ENCODE assay signal across 24 mouse cellular contexts in the genomic region with DNA sequence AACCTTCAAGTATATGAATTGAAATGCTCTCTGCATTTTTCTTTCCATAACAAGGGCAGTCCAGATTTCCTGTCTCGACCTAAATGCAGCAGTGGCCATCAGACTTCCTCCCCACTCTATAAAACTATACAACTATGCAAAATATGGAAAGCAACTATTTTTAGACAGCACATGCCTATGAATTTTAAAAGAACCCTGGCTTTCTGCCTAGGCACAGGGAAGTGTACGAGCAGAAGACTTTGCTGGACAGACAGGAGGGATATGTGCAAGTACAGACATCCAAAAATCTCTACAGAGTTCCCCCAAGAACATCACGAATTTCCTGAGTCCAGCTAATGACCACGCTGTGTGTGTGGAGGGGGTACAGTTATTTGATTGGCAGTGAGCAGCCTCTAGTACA. TPM values are rescaled to one million over a fixed set of nuclear protein-coding genes. Genes with fewer than 3 reads are reported as not detected.
DNase-seq lines count a peak whose midpoint lies in the region; ATAC-seq and TF ChIP-seq lines count a peak whose summit lies in the region.
"Had no signal": no experiment of that assay in that cellular context is flagged by ENCODE, and none has a peak within 500 bp of the region (broad histone marks: within the 10 kb centered on the region; RNA-seq: fewer than 3 reads in every experiment).

No protein-coding gene starts in this region.

- no peak for ATAC-seq in erythroid progenitor cell, adult 5-6 weeks (replicated peaks; ENCODE audit: low FRiP score, poor library complexity, severe bottlenecking)
- ATAC-seq: activated CD4-positive, CD25-positive, alpha-beta regulatory T cell, adult 4 months; CD4-positive, CD25-positive, alpha-beta regulatory T cell, adult 4 months; forebrain, embryonic 14.5 days; forebrain, embryonic 16.5 days; Patski had no signal

- peaks cover 28% of the 10 kb centered on the region for H3K4me1 ChIP-seq in cerebellum, adult 2 months (ENCODE audit: control insufficient read depth, insufficient read depth, low read length)
- H3K4me1 ChIP-seq: embryonic facial prominence, embryonic 13.5 days; embryonic facial prominence, embryonic 15.5 days; forebrain, embryonic 10.5 days; forebrain, embryonic 12.5 days had no signal

- TF ChIP-seq POLR2A in cerebellum, adult 2 months (IDR thresholded peaks at IDR 0.05; ENCODE audit: borderline replicate concordance, insufficient read depth, low read length): no peak

- H3K27me3 ChIP-seq in cerebellum, adult 2 months (ENCODE audit: control insufficient read depth, insufficient read depth, low read length): no peaks in the 10 kb centered on the region
- H3K27me3 ChIP-seq: CH12.LX; embryonic facial prominence, embryonic 13.5 days; embryonic facial prominence, embryonic 15.5 days; forebrain, embryonic 12.5 days had no signal

- peak overlapping the region; percentile 40 for H3K27ac ChIP-seq in cerebellum, adult 2 months (ENCODE audit: insufficient read depth, low read length)
- H3K27ac ChIP-seq in layer of hippocampus, adult 2 months: peak overlapping the region; percentile 85
- H3K27ac ChIP-seq: embryonic facial prominence, embryonic 13.5 days; embryonic facial prominence, embryonic 15.5 days; forebrain, embryonic 10.5 days; forebrain, embryonic 12.5 days had no signal

- 41% methylated on average over 4 of the region's 4 CpGs for WGBS in cerebellum, adult 2 months

- peak; percentile 26 to 39 for DNase-seq in cerebellum, adult 2 months
- no peak for DNase-seq in cerebellum, postnatal 10 days
- no peak for DNase-seq in layer of hippocampus, adult 2 months (ENCODE audit: low spot score in 2 of 2)
- DNase-seq in layer of hippocampus, postnatal 36 days: no peak
- peak; percentile 55 for DNase-seq in brain, adult 2 months (ENCODE audit: low read depth, low spot score)
- DNase-seq in telencephalon, adult 2 months (ENCODE audit: low read depth, low spot score): peak; percentile 29
- DNase-seq: adrenal gland, adult 8-10 months; adrenal gland, postnatal 14 days; adrenal gland, postnatal 36 days; B cell, adult 2 months; embryo, embryonic 11 days had no signal

- H3K4me3 ChIP-seq in cerebellum, adult 2 months (replicated peaks; ENCODE audit: insufficient read depth, low read depth, low read length): no peak overlapping the region
- no peak overlapping the region for H3K4me3 ChIP-seq in layer of hippocampus, adult 2 months
- H3K4me3 ChIP-seq: embryonic facial prominence, embryonic 13.5 days; embryonic facial prominence, embryonic 15.5 days; forebrain, embryonic 10.5 days; forebrain, embryonic 12.5 days had no signal

- TF ChIP-seq CTCF in cerebellum, adult 2 months (IDR thresholded peaks at IDR 0.05; ENCODE audit: borderline replicate concordance, insufficient read depth, low read depth, low read length): no peak
- TF ChIP-seq CTCF in layer of hippocampus, adult 2 months (conservative IDR thresholded peaks at IDR 0.05): no peak

RNA-seq across cellular contexts. Expression of gene Nell2, which starts 32.7 kb away (rescaled TPM):
- polyA plus RNA-seq in cerebellum, adult 2 months (2012; rRNA removed): 141 and 163 TPM in 2 replicates
- 100 to 1,000 TPM; 738 to 777 TPM for total RNA-seq in layer of hippocampus, adult 2 months (2021)
- 100 to 1,000 TPM; 744 to 782 TPM for total RNA-seq in layer of hippocampus, postnatal 36 days (2021)
- total RNA-seq in erythroid progenitor cell, adult 5-6 weeks (2015; ENCODE audit: low replicate concordance): not detected in 2 replicates
- total RNA-seq in erythroid progenitor cell, adult 5-6 weeks (2017; ENCODE audit: low replicate concordance): not detected in 2 replicates
- total RNA-seq: CH12.LX; common myeloid progenitor, adult 5-6 weeks had no signal
- polyA plus RNA-seq: activated CD4-positive, CD25-positive, alpha-beta regulatory T cell, adult 4 months; CD4-positive, CD25-positive, alpha-beta regulatory T cell, adult 4 months; G1E had no signal

Comparison
In these comparisons a context has a peak if more than half of its experiments do, and no peak if none do; other contexts are left out.
1. DNase-seq: peak in cerebellum, adult 2 months (2 of 2), brain, adult 2 months (single experiment) and telencephalon, adult 2 months (single experiment); none in cerebellum, postnatal 10 days (0 of 2), layer of hippocampus, adult 2 months (0 of 2) and layer of hippocampus, postnatal 36 days (0 of 2).
2. RNA of gene Nell2, which starts 32.7 kb away (total RNA-seq): 744 to 782 TPM in layer of hippocampus, postnatal 36 days and 738 to 777 TPM in layer of hippocampus, adult 2 months; not detected in erythroid progenitor cell, adult 5-6 weeks; every median in the first group is over 100 times any median in the second.